Mouse (Mus musculus): Measurements from ENCODE around the gene Rnf26.

DNA sequence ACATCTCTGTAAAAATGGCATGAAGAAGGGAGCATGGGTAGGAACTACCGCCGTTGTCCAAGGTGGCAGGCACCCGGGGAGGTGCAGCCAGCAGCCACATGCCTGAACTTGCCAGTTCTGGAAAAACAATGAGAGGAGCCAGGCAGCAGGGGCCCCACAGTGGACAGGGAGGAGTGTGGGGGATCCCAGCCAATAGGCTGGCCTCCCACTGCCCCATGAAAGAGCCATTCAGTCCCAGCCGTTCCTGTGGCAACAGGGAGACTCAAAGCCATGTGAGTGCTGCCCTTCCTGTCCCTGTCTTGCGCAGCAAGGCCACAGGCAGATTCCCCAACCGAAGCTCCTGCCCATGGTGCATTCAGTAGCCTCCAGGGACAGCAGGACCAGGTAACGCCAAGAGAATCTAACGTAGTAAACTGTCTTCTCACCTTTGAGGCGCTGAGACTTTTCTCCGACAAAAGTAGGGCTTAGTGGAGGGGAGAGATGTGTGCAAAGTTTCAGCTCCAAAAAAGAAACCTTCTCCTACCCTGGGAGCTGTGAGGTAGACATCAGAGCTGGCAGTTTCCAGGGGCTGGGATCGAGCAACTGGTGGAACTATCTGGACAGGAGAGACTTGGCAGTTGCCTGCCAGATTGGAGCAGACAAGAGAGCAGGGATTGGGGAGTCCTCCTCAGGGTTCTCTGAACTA lies 41.3 kb downstream of the Rnf26 start:
- TF ChIP-seq POLR2A (IDR thresholded peaks at IDR 0.05; ENCODE audit: insufficient read length, low read depth) (no peak), REST (IDR thresholded peaks at IDR 0.05; ENCODE audit: insufficient read depth, insufficient read length) (no peak), CEBPB (IDR thresholded peaks at IDR 0.05; ENCODE audit: insufficient read depth, poor library complexity, severe bottlenecking) (no peak), MAX (IDR thresholded peaks at IDR 0.05; ENCODE audit: low read depth) (no peak), USF1 (IDR thresholded peaks at IDR 0.05; ENCODE audit: low read depth) (no peak), TCF12 (IDR thresholded peaks at IDR 0.05; ENCODE audit: insufficient read depth, poor library complexity, severe bottlenecking) (no peak), POLR2AphosphoS2 (IDR thresholded peaks at IDR 0.05; ENCODE audit: insufficient read length, low read depth) (no peak), E2F4 (IDR thresholded peaks at IDR 0.05; ENCODE audit: insufficient read depth) (no peak)
